Mouse (Mus musculus): ENCODE measurements around the gene Cep104. TPM values are rescaled to one million over a fixed set of nuclear protein-coding genes. Genes with fewer than 3 reads are reported as not detected.
A peak's percentile ranks its signal among the peaks of the same experiment; 100 is the strongest.

Cep104 gene
- total RNA-seq (2021), result 10 to 100 TPM; 32.3 to 32.6 TPM

DNA sequence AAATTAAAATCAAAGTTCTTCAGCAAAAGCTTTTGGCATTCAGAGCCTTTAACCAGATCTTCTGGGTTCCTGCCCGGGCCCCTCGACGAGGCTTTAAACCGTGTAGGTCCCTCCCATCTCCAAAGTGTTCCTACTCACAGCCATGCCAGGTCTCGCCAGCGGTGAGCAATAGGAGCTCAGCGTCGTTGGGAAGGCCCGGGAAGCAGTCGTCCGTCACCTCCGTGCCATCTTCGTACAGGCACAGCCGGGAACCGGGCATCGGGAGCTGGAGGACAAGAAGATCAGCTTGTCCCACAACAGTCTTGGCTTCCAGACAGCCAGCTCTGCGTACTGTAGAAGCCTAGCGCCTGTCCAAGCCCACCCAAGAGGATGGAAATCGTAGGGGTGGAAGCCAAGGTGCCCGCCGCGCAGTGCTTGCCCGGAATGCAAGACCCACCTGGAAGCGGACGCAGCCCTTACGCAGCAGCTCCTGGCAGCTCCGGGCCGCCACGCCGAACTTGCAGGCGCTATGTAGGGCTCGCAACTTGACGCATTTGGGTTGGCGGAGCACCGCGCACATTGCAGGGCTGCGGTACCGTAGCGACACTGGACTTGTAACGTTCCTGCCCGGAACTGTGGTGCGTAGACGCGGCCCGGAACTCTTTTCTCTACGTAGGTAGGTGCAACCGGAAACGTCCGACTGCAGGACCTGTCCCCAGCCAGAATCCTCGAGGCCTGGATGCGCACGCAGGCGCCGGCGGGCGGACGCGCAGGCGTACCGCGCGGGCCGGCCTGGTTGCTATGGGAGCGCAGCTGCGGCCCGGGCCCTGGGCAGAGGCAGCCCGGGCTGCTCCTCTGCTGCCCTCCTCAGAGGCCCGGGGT is at the start of gene Cep104, which contains the start of gene Dffb:
Cep104 (plus strand) TSS at position 764 of the 861 bp plus-strand sequence.
Dffb (minus strand) TSS at position 696 of the 861 bp plus-strand sequence.
- peak; percentile 97 for DNase-seq (ENCODE audit: low spot score in 2 of 2)
- intact Hi-C loops (cut with DNase I), result loop anchor here (1.0 to 2.0 kb wide), 2 partner anchors 17 to 36 kb away; partner anchors contain the start of genes A430005L14Rik and Lrrc47

DNA sequence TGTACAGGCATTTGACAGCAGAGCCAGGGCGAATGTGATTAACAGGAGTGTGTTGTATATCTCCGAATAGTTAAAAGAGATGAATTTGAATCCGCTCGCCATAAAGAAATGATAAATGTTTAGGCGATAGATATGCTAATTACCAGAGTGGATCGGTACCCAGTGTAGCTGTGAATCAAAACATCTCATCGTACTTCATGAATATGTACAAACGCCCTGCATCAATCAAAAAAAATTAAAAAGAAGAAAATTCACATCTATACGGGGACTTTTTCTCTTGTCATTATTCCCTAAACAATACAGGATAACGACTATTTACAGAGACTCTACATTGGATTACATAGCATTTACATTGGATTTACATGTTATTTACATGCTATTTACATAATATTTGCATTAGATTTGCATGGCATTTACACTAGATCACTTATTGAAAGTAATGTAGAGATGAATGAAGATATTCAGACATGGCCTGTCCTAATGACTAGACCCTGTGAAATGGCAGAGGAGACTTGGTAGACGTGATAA is 46.2 kb upstream of the Cep104 start:
- no peak for DNase-seq (ENCODE audit: low spot score in 2 of 2)
- intact Hi-C loops (cut with DNase I), result no loop called here

DNA sequence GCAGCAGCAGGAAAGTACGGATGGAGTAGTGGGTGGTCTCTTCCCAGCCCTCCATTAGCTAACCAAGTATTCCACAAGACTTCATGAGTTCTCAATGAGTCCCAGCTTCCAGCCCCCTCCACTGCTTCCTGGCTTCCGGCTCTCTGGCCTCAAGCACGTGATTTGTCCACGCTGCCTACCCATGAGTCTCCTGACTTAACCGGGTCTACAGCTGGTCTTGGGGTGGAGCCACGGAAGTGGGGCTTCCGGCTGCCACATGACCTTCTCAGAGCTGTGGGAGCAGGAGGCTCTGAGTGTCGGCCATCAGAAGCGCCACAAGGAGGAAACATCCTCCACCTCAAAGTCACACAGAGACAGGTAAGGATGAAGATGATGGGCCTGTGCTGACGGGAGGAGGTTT is 45.6 kb upstream of the Cep104 start:
- DNase-seq (ENCODE audit: low spot score in 2 of 2), result no peak
- intact Hi-C loops (cut with DNase I), result no loop called here

DNA sequence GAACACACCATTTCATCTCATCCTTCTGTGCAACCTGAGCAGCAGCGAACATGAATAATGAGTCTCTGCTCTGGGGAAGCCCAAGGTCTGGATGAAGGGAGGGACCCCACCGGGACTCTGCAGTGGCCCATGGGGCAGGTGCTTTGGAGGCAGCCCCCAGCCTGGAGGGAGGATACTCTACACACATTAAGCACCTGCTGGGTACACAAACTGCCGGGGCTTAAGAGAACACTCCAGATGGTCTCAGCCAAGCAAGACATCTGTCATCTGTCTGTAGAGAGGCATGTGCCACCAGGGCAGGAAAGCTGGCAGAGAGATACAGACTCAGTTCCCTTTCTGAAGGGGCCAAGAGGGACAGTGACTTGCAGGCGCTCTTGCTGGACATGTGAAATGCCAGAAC is 45.1 kb upstream of the Cep104 start:
- intact Hi-C loops (cut with DNase I), result loop anchor here (10.0 kb wide), 1 partner anchor 745 kb away; no protein-coding TSS in a partner anchor
- DNase-seq (ENCODE audit: low spot score in 2 of 2), result no peak

DNA sequence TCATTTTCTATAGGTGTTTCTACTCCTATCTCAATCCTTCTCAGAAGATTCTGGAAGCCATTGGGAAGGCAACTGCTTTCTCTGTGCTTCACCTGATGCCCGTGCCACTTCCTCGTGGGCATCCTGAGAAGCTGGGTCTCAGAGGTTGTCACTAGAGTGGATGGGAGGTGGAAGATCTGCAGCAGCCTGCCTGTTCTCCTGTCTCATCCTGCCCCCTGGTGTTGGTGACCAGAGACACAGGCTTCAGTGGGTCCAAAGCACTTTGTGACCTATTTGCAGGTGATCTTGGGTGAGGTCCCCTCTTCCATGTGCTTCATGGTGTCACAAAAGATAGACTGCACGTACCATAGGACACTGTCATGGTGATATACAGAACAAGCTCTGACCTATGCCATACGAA is 31.8 kb upstream of the Cep104 start:
- peak; percentile 52 to 55 for DNase-seq (ENCODE audit: low spot score in 2 of 2)
- intact Hi-C loops (cut with DNase I), result loop anchor here (2.0 to 10.0 kb wide), 6 partner anchors 136 to 1408 kb away; no protein-coding TSS in a partner anchor

GRCm38 (mm10) chr4:153944261-153944660 is 30.7 kb upstream of the Cep104 start:
- no peak for DNase-seq (ENCODE audit: low spot score in 2 of 2)
- intact Hi-C loops (cut with DNase I), result loop anchor here (5.0 to 10.0 kb wide), 5 partner anchors 137 to 1409 kb away; no protein-coding TSS in a partner anchor

GRCm38 (mm10) chr4:153945741-153946140 is 29.3 kb upstream of the Cep104 start:
- intact Hi-C loops (cut with DNase I), result loop anchor here (10.0 kb wide), 3 partner anchors 531 to 1411 kb away; no protein-coding TSS in a partner anchor
- no peak for DNase-seq (ENCODE audit: low spot score in 2 of 2)

GRCm38 (mm10) chr4:153950372-153950771 is 24.6 kb upstream of the Cep104 start:
- intact Hi-C loops (cut with DNase I), result loop anchor here (10.0 kb wide), 1 partner anchor 194 kb away; the partner anchor contains the start of genes Trp73 and Wrap73
- no peak for DNase-seq (ENCODE audit: low spot score in 2 of 2)

- DNase-seq (ENCODE audit: low spot score in 2 of 2), result peak in 1 of 2 experiments; percentile 55
- intact Hi-C loops (cut with DNase I), result loop anchor here (10.0 kb wide), 1 partner anchor 194 kb away; the partner anchor contains the start of genes Trp73 and Wrap73
These were observed 23.8 kb upstream of the Cep104 start for GRCm38 (mm10) chr4:153951150-153951549.

- DNase-seq (ENCODE audit: low spot score in 2 of 2), result no peak
- intact Hi-C loops (cut with DNase I), result loop anchor here (10.0 kb wide), 1 partner anchor 193 kb away; the partner anchor contains the start of genes Trp73 and Wrap73
These were observed 23.3 kb upstream of the Cep104 start for GRCm38 (mm10) chr4:153951692-153952091.

- intact Hi-C loops (cut with DNase I), result loop anchor here (10.0 kb wide), 1 partner anchor 189 kb away; the partner anchor contains the start of genes Trp73 and Wrap73
- DNase-seq (ENCODE audit: low spot score in 2 of 2), result no peak
These were observed 19.3 kb upstream of the Cep104 start for GRCm38 (mm10) chr4:153955651-153956050.

DNA sequence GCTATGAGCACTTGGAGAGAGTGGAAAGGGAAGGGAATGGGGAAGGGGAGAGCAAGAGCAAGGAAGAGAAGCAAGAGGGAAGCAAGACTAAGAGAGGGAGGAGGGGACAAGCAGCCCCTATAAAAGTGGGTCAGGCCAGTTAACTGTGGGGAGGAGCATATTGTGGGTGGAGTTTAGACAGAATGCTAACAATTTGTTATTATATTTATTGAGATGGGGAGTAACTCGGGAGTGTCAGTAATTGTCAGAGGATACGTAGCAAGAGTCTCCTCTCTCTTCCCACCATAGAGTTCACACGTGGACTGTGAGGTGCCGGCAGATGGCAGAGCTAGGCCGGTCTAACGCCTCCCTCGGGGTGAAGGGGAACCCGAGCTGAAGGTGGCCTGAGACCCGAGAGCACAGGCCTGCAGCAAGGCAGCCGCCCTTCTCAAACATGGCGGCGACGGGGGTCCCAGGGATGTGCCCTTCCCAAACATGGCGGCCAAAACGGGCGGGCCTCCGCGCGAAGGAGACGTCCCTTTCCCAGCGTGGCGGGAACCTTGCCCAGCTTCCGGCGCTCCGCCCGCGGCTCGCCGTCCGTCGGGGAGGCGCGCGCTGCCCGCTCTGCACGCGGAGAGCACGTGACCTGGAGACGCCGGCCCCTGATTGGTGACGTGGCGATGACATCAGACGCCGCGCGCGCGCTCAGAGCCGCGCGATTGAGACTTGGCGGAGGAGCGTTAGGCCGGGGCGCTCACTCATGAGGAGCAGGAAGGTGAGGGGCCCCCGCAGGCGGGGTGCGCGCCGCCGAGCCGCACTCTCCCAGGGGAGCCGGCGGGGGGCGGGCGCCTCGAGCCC is 18.2 kb upstream of the Cep104 start, which contains the start of gene A430005L14Rik:
A430005L14Rik (plus strand) TSS at position 669 of the 837 bp plus-strand sequence.
- intact Hi-C loops (cut with DNase I), result loop anchor here (1.0 to 10.0 kb wide), 2 partner anchors 19 to 188 kb away; partner anchors contain the start of genes Cep104, Dffb, Trp73 and Wrap73

DNA sequence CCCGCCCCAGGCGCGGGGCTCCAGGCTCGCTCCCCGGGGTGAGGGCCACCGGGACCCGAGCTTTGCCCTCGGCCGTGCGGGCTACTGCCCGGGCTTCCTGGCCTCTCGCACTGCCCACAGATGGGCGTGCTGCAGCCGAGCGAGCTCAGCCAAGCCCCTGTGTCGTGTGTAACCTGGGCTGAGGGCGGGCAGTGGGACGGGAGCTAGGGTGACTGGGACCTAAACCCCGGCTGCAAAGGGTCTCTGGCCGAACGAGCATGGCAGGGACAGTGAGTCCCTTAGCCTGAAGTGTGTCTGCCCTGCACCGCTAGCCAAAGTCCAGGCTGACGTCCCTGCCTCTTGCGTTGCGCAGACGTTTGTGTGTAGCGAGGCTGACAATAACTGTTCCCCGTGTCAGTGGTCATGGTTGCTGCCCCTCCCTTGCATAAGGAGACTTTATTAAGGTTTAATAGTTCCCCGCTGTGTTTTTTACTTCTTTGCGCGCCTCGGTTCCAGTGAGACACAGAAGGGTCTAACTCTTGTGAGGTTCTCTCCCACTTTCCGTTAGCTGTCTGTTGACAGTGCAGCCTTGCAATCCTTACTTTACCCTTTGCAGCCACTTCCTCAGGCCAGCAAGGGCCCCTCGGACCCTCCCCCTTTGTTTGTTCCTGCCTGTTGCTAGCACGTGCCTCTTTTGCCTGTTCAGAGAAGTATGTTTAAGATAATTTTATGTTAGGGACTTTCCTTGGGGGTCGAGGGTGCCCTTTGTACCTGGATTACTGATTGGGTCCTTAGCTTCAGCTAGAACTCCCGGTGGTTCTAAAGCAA is 17.3 kb upstream of the Cep104 start:
- intact Hi-C loops (cut with DNase I), result loop anchor here (1.0 to 10.0 kb wide), 2 partner anchors 18 to 187 kb away; partner anchors contain the start of genes Cep104, Dffb, Trp73 and Wrap73
- DNase-seq (ENCODE audit: low spot score in 2 of 2), result no peak

More for the DNA sequence above, 18.2 kb upstream of the Cep104 start, which contains the start of gene A430005L14Rik:
- DNase-seq (ENCODE audit: low spot score in 2 of 2), result peak; percentile 98 to 99

DNA sequence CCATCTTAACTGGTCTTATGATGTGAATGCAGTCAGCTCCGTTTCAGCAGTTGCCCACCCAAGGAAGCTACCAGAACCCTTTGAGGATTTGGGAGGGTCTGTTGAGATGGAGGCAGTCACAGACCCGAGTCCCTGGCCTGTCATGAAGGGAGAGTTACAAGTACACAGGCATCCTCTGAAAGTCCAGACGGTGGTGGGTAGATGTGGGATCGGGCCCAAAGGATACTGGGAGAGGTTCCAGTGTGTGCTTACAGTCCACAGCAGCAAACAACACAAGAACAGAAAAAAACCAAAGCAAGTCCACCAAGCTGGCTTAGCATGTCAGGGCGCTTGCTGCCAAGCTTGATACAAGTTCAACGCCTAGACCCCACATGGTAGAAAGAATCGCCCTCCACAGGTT is 12.4 kb upstream of the Cep104 start:
- intact Hi-C loops (cut with DNase I), result no loop called here
- DNase-seq (ENCODE audit: low spot score in 2 of 2), result peak; percentile 37 to 83

DNA sequence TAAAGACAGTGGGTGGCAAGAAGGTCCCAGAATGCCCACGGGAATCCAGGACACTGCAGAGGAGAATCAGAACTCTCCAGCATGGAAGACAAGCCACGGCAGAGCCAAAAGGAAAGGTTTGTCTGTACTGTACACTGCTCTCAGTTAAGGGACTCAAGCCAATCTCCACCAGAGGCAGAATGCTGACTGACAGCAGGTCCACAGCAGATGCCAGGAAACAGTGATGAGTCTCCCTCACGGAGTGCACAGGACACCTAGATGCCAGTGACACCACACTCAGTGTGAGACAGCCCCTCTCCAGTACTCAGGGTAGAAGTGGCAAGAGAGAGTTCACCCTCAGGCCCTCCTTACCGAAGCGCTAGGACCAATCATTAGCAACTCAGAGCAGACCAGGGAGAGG is 8.3 kb upstream of the Cep104 start:
- no peak for DNase-seq (ENCODE audit: low spot score in 2 of 2)
- intact Hi-C loops (cut with DNase I), result no loop called here

DNA sequence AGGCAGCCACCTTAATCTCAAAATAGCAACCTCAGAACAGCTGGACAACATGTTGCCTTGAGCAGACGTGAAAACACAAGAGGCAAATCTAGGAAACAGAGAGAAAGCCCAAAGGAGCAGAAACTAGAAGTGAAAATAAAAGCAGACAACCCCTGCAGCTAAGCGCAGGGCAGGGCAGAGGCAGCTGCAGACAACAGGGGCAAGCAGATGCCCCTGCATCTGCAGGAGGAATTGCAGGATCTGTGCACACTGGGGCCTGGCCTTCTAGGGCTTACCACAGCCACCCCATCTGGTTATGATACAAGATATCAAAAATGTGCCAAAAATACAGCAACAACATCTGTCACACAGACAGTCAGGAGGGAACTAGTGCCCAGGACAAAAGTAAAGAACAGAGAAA is 7.4 kb upstream of the Cep104 start:
- DNase-seq (ENCODE audit: low spot score in 2 of 2), result no peak
- intact Hi-C loops (cut with DNase I), result no loop called here

GRCm38 (mm10) chr4:153968063-153968462 is 6.9 kb upstream of the Cep104 start:
- intact Hi-C loops (cut with DNase I), result no loop called here
- no peak for DNase-seq (ENCODE audit: low spot score in 2 of 2)

- intact Hi-C loops (cut with DNase I), result loop anchor here (1.0 to 2.0 kb wide), 2 partner anchors 18 to 36 kb away; partner anchors contain the start of genes A430005L14Rik and Lrrc47
- DNase-seq (ENCODE audit: low spot score in 2 of 2), result no peak
These were observed 283 bp downstream of the Cep104 start for GRCm38 (mm10) chr4:153975292-153975662.
